Mouse (Mus musculus) liver, embryonic 14.5 days (tissue): ENCODE measurements around the gene Josd1. TPM values are rescaled to one million over a fixed set of nuclear protein-coding genes. Genes with fewer than 3 reads are reported as not detected.

Experiments used
- ATAC-seq: fragments of 200-750 bp; cut with Nextera tagmentation; 2 replicates; pipeline ENCODE4 v1.8.0; 2017; ENCODE audit warnings: moderate number of reproducible peaks, mild to moderate bottlenecking, moderate library complexity; ENCODE audit not compliant: insufficient read depth
- DNase-seq, 3 experiments: peaks; one replicate each; pipeline ENCODE4 v3.0.0-alpha.2; 2012 to 2013; ENCODE audit warnings: low read depth in 3 of 3, low spot score in 3 of 3
- H3K27ac ChIP-seq: fragments of 300-500 bp; sonication (generic); 2 replicates; pipeline ENCODE4 v1.5.1; 2014; ENCODE audit warnings: moderate library complexity, mild to moderate bottlenecking, control low read depth, inconsistent platforms
- H3K27me3 ChIP-seq: fragments of 300-500 bp; sonication (generic); 2 replicates; pipeline ENCODE4 v1.6.1; 2014; ENCODE audit warnings: mild to moderate bottlenecking, low read length, moderate library complexity; ENCODE audit not compliant: control insufficient read depth, insufficient read depth
- H3K36me3 ChIP-seq: fragments of 300-500 bp; sonication (generic); replicated peaks from 2 replicates; pipeline ENCODE4 v1.6.1; 2014; ENCODE audit warnings: low read depth; ENCODE audit not compliant: control insufficient read depth, insufficient read depth
- H3K4me1 ChIP-seq, 2 experiments: fragments of 200-500 bp in 1 of 2; fragments of 300-500 bp in 1 of 2; sonication (generic) in 1 of 2; replicated peaks; 2 replicates each; pipeline ENCODE4 v1.6.1; 2012 to 2014; ENCODE audit warnings: antibody characterized with exemption in 1 of 2, inconsistent platforms in 1 of 2, low read length in 1 of 2; ENCODE audit not compliant: control insufficient read depth in 2 of 2, insufficient read depth in 2 of 2
- H3K4me2 ChIP-seq: fragments of 300-500 bp; sonication (generic); 2 replicates; pipeline ENCODE4 v1.6.1; 2014; ENCODE audit warnings: low read depth, mild to moderate bottlenecking, control low read depth, moderate library complexity
- H3K4me3 ChIP-seq, 2 experiments: fragments of 200-500 bp in 1 of 2; fragments of 300-500 bp in 1 of 2; sonication (generic) in 1 of 2; 2 replicates each; pipeline ENCODE4 v1.5.1; 2012 to 2014; ENCODE audit warnings: low read depth in 2 of 2, low read length in 2 of 2, mild to moderate bottlenecking in 2 of 2, control low read depth in 1 of 2, inconsistent platforms in 1 of 2, moderate library complexity in 1 of 2; ENCODE audit not compliant: insufficient read depth in 1 of 2
- H3K9ac ChIP-seq: fragments of 300-500 bp; sonication (generic); replicated peaks from 2 replicates; pipeline ENCODE4 v1.6.1; 2014; ENCODE audit warnings: mild to moderate bottlenecking, control low read depth, moderate library complexity
- H3K9me3 ChIP-seq: fragments of 300-500 bp; sonication (generic); 2 replicates; pipeline ENCODE4 v1.6.1; 2016; ENCODE audit warnings: low read length, mixed read lengths; ENCODE audit not compliant: control insufficient read depth
- CTCF ChIP-seq: IDR thresholded peaks from 2 replicates; pipeline ENCODE4 v1.5.1; 2016; ENCODE audit warnings: antibody characterized with exemption, low read depth, control low read depth
- EP300 ChIP-seq: IDR thresholded peaks from 2 replicates; pipeline ENCODE4 v1.6.1; 2016; ENCODE audit warnings: antibody characterized with exemption, low read depth
- WGBS: fragments of 180-500 bp; shearing (Covaris S2); extraction: QIAGEN DNeasy Blood & Tissue Kit; methylation state at CpG from one replicate; pipeline ENCODE4 v1.1.7; 2014; ENCODE audit not compliant: insufficient replicate concordance; 5-methylcytosine and 5-hydroxymethylcytosine counted together
- polyA plus RNA-seq, 2 experiments: library from polyadenylated mRNA; depleted of rRNA in 1 of 2; stranded (reverse) in 1 of 2; unstranded in 1 of 2; fragments of >200 nt; fragmentation: Nextera tagmentation in 1 of 2; extraction: Ambion mirVana in 1 of 2; gene quantifications; 2 replicates each; pipeline versions ENCODE4 v1.2.1 to v1.2.3; 2012 to 2014

Gene Josd1
- polyA plus RNA-seq, 2 experiments = 13.2 to 19.7 TPM

DNA sequence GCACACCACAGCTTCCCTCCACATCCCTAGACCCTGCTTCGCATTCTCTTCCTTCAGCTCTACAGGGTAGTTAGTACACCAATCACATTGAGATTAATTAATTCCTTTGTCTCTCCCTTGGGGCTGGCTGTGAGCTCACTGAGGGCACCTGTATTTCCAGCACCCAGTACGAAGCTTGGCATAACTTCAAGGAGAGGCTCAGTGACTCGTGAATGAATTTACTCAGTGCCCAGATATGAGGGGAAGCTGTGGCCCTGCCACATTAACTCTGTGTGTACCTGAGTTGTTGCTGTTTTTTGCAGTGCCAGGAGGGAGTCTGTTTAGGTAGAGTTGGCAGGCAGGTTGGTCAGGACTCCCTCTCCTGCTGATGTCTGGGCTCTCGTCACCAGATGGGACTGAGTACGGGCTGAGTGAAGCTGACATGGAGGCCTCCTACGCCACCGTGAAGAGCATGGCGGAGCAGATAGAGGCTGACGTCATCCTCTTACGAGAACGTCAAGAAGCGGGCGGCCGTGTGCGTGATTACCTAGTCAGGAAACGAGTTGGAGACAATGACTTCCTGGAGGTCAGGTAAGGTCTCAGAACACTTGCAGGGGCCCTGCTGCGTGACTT is 19.0 kb upstream of the Josd1 start:
- H3K9me3 ChIP-seq = no peaks in the 10 kb centered on the region
- TF ChIP-seq EP300 (no peak), CTCF (no peak)
- DNase-seq = no peak
- H3K9ac ChIP-seq = no peak overlapping the region
- no peak overlapping the region for H3K4me3 ChIP-seq
- ATAC-seq = no peak
- H3K27me3 ChIP-seq = no peaks in the 10 kb centered on the region
- WGBS = 84% methylated on average over 17 of the region's 17 CpGs
- H3K27ac ChIP-seq = no peak overlapping the region
- H3K4me2 ChIP-seq = no peak overlapping the region
- H3K4me1 ChIP-seq = no peaks in the 10 kb centered on the region
- H3K36me3 ChIP-seq = peaks cover 50% of the 10 kb centered on the region

DNA sequence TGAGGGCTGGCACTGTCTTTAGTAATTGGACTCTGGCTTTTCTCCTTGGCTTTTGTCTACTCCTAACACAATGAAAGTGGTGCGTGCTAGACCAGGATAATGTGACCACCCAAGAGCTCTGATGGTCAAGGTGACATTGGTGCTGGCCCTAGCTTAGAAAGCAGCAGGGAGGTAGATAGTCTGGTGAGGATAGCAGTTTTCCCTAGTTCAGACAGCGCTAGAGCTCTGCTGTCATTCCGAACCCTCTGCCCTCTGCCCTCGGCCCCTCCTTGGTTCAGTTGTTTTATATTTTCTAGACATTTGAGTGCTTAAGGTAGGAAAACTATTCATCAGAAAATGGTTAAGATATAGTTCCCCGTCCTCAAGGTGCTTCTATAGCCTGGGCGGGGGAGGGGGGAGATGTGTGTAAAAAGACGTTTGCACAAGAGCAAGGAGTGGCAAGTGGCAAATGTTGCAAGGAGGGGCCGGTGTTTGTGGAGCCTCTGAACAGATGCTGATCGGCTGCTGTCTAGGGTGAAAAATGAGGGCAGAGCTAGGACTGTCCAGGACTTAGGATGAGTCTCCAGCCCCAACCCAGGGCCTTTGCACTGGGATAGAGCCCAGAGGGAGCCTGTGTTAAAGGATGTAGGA is 10.0 kb upstream of the Josd1 start:
- H3K27ac ChIP-seq = no peak overlapping the region
- H3K9ac ChIP-seq = no peak overlapping the region
- TF ChIP-seq CTCF (no peak), EP300 (no peak)
- H3K4me2 ChIP-seq = no peak overlapping the region
- peaks cover 22% of the 10 kb centered on the region for H3K36me3 ChIP-seq
- no peak for ATAC-seq
- no peaks in the 10 kb centered on the region for H3K27me3 ChIP-seq
- no peak for DNase-seq
- H3K4me1 ChIP-seq = peaks cover 44 to 52% of the 10 kb centered on the region in 2 experiments
- no peak overlapping the region for H3K4me3 ChIP-seq
- H3K9me3 ChIP-seq = no peaks in the 10 kb centered on the region
- 70% methylated on average over 9 of the region's 9 CpGs for WGBS

DNA sequence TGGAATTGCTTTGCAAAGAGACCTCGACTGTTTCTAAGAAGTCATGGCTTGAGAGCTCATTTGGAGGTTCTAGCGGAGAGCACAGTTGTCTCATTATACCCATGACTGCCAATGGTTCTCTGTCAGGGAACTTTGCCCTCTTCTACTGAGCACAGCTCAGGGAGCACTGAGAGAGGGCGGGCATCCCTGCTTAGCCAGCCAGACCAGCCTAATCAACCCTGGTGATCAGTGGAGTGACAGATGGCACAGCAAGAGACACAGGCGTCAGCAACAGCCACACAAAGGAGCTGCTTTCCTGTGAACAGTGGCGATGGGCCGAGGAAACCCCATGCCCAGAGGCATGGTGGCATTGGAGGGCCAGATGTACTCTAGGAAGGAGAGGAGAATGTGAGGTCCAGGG is 9.3 kb upstream of the Josd1 start:
- H3K27me3 ChIP-seq = no peaks in the 10 kb centered on the region
- no peak overlapping the region for H3K4me3 ChIP-seq
- no peak for DNase-seq
- H3K36me3 ChIP-seq = peaks cover 22% of the 10 kb centered on the region
- H3K27ac ChIP-seq = peak overlapping the region; percentile 25; the same call in 1 of the 2 replicates
- TF ChIP-seq CTCF (no peak), EP300 (no peak)
- no peak overlapping the region for H3K4me2 ChIP-seq
- WGBS = 63% methylated on average over 6 of the region's 6 CpGs
- H3K9me3 ChIP-seq = no peaks in the 10 kb centered on the region
- H3K4me1 ChIP-seq = peaks cover 50 to 57% of the 10 kb centered on the region in 2 experiments
- no peak for ATAC-seq
- H3K9ac ChIP-seq = 0 out of 2 replicates have a peak overlapping the region, but pooled peaks have one; percentile 1

- ATAC-seq (no peak), DNase-seq (no peak)
- H3K4me2 ChIP-seq = peak overlapping the region; percentile 95
- H3K27me3 ChIP-seq = no peaks in the 10 kb centered on the region
- 96% methylated on average over 2 of the region's 2 CpGs for WGBS
- H3K4me1 ChIP-seq = peaks cover 51 to 62% of the 10 kb centered on the region in 2 experiments
- H3K9ac ChIP-seq = peak overlapping the region; percentile 18; the same call in 1 of the 2 replicates
- no peaks in the 10 kb centered on the region for H3K9me3 ChIP-seq
- H3K27ac ChIP-seq = no peak overlapping the region; the same call in 1 of the 2 replicates
- H3K4me3 ChIP-seq = no peak overlapping the region
- no peak for TF ChIP-seq EP300
- H3K36me3 ChIP-seq = peaks cover 22% of the 10 kb centered on the region
Measured at GRCm38 (mm10) chr15:79696508-79696907, 8.8 kb upstream of the Josd1 start.

DNA sequence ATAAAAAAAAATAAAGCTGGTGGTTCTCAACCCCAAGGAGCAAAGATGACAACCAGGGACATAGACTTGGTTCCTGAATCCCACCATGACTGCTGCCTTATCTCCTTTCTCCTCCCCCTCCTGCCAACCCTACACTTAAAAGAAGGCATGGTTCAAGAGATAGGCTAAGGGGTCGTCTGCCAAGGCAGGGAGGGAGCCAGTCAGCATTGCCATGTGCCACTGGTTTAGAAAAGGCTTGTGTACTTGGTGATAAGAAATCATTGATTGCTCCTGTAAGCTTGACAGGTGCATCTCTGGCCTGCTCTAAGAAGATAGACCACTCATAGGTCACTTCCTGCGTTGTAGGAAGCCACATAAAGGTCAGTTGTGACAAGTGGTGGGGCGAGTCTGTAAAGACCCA is 7.8 kb upstream of the Josd1 start:
- Histone ChIP-seq H3K4me3 (peak overlapping the region in 1 of 2 experiments; percentile 94; a peak in 1 of 4 replicates), H3K27ac (peak overlapping the region; percentile 88), H3K9ac (peak overlapping the region; percentile 51), H3K9me3 (no peaks in the 10 kb centered on the region), H3K36me3 (peaks cover 22% of the 10 kb centered on the region), H3K4me1 (peaks cover 51 to 62% of the 10 kb centered on the region in 2 experiments), H3K27me3 (no peaks in the 10 kb centered on the region), H3K4me2 (peak overlapping the region; percentile 95)
- DNase-seq (peak in 2 of 3 experiments; percentile 66 to 68), ATAC-seq (peak; percentile 44)
- 10% methylated on average over 3 of the region's 3 CpGs for WGBS
- no peak for TF ChIP-seq CTCF
- TF ChIP-seq EP300 = peak; percentile 86
